Mouse (Mus musculus) lung, postnatal 25 days (tissue): ENCODE data around the gene March1.

ENCODE experiments used
- DNase-seq: peaks from one replicate; pipeline ENCODE4 v3.0.0; 2022; ENCODE audit warnings: low spot score

The March1 gene

DNA sequence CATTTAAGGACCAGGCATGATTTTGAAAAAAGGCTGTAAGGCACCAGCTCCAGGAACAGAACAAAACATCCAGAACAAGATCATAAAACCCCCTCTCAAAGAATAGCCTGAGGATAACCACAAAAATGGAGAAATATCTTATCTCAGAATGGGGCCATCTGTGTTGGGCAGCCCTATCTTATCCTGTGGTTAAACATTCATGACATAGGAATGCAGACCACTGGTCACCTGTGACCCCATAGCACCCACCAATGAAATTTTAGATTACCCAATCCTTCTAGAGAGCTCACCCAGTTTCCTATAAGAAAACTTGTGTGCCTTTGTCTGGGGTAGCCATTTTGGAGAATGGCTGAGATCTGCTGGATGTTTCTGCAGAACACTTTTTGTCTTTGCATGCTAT, 902.9 kb downstream of the March1 start:
- DNase-seq, result no peak
